Mouse (Mus musculus): ENCODE results near the gene Aim2.

The Aim2 gene

GRCm38 (mm10) chr1:173398323-173398970, 47.8 kb downstream of the Aim2 start:
- peak; percentile 82 to 85 for DNase-seq

GRCm38 (mm10) chr1:173404696-173405309, 54.1 kb downstream of the Aim2 start:
- DNase-seq: peak; percentile 16 to 30

- no peak for DNase-seq
These were observed 58.4 kb downstream of the Aim2 start for GRCm38 (mm10) chr1:173409066-173409465.

GRCm38 (mm10) chr1:173411863-173412262, 61.2 kb downstream of the Aim2 start:
- DNase-seq: no peak

- no peak for DNase-seq
These were observed 64.0 kb downstream of the Aim2 start for GRCm38 (mm10) chr1:173414631-173415030.

- no peak for DNase-seq
These were observed 67.8 kb downstream of the Aim2 start for GRCm38 (mm10) chr1:173418516-173418915.

- peak in 1 of 2 experiments; percentile 22 for DNase-seq
These were observed 68.4 kb downstream of the Aim2 start for GRCm38 (mm10) chr1:173418936-173419621.

GRCm38 (mm10) chr1:173420374-173420773, 69.7 kb downstream of the Aim2 start:
- peak; percentile 5 to 22 for DNase-seq

GRCm38 (mm10) chr1:173426345-173426744, 75.7 kb downstream of the Aim2 start:
- DNase-seq: no peak

GRCm38 (mm10) chr1:173427385-173427784, 76.7 kb downstream of the Aim2 start:
- DNase-seq: no peak

- no peak for DNase-seq
These were observed 79.5 kb downstream of the Aim2 start for GRCm38 (mm10) chr1:173429995-173430699.

GRCm38 (mm10) chr1:173432411-173432810, 81.7 kb downstream of the Aim2 start:
- no peak for DNase-seq

GRCm38 (mm10) chr1:173437161-173437953, 86.7 kb downstream of the Aim2 start:
- DNase-seq: no peak

GRCm38 (mm10) chr1:173440681-173441080, 90.0 kb downstream of the Aim2 start:
- no peak for DNase-seq

- DNase-seq: no peak
These were observed 90.5 kb downstream of the Aim2 start for GRCm38 (mm10) chr1:173441210-173441609.

GRCm38 (mm10) chr1:173443061-173443460, 92.4 kb downstream of the Aim2 start:
- no peak for DNase-seq

- DNase-seq: no peak
These were observed 96.4 kb downstream of the Aim2 start for GRCm38 (mm10) chr1:173447067-173447466.

GRCm38 (mm10) chr1:173450621-173451020, 99.9 kb downstream of the Aim2 start:
- DNase-seq: no peak

GRCm38 (mm10) chr1:173451665-173452064, 101.0 kb downstream of the Aim2 start:
- no peak for DNase-seq

- peak in 1 of 2 experiments; percentile 11 for DNase-seq
These were observed 105.6 kb downstream of the Aim2 start for GRCm38 (mm10) chr1:173456139-173456754.

- DNase-seq: no peak
These were observed 106.1 kb downstream of the Aim2 start for GRCm38 (mm10) chr1:173456761-173457160.

Measured in kidney, postnatal 4 days (tissue).